Mouse (Mus musculus): ENCODE results near the gene Hmgxb4. TPM values are rescaled to one million over a fixed set of nuclear protein-coding genes. Genes with fewer than 3 reads are reported as not detected.
A peak's percentile ranks its signal among the peaks of the same experiment; 100 is the strongest.

Gene Hmgxb4
- polyA plus RNA-seq, 1 experiment from 2014 or later, result 30.0 TPM

GRCm38 (mm10) chr8:75018274-75018972, 25.3 kb downstream of the Hmgxb4 start:
- DNase-seq (ENCODE audit: low spot score), result no peak

DNA sequence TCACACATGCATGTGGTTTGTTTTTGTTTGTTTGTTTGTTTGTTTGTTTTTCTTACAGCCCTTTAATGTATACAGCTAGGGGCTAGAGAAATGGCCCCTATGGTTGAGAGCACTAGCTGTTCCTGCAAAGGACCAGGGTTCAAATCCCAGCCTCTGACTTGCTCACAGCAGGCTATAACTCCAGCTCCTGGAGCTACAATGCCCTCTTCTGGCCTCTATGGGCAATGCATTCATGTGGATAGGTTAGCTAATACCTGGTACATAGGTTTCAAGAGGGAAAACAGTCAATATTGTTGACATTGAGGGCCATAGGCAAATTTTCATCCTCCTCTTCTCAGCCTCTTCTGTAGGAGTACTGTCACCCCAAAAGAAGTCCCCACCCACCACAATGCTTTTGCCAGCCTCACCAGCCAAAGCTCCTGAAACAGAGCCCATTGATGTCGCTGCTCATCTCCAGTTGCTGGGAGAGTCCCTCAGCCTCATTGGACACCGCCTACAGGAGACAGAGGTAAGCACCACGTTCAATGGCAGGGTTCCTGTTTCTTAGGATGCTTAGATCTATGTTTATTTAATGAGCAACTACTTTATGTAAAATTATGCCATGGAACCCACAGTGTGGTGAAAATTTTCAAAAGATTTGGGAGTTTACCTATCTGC, 30.6 kb downstream of the Hmgxb4 start:
- no peak for DNase-seq (ENCODE audit: low spot score)

- DNase-seq (ENCODE audit: low spot score), result no peak
Measured at GRCm38 (mm10) chr8:75025809-75026208, 32.7 kb downstream of the Hmgxb4 start.

GRCm38 (mm10) chr8:75030453-75031024, 37.4 kb downstream of the Hmgxb4 start:
- DNase-seq (ENCODE audit: low spot score), result no peak

GRCm38 (mm10) chr8:75032961-75033360, 39.8 kb downstream of the Hmgxb4 start:
- no peak for DNase-seq (ENCODE audit: low spot score)

DNA sequence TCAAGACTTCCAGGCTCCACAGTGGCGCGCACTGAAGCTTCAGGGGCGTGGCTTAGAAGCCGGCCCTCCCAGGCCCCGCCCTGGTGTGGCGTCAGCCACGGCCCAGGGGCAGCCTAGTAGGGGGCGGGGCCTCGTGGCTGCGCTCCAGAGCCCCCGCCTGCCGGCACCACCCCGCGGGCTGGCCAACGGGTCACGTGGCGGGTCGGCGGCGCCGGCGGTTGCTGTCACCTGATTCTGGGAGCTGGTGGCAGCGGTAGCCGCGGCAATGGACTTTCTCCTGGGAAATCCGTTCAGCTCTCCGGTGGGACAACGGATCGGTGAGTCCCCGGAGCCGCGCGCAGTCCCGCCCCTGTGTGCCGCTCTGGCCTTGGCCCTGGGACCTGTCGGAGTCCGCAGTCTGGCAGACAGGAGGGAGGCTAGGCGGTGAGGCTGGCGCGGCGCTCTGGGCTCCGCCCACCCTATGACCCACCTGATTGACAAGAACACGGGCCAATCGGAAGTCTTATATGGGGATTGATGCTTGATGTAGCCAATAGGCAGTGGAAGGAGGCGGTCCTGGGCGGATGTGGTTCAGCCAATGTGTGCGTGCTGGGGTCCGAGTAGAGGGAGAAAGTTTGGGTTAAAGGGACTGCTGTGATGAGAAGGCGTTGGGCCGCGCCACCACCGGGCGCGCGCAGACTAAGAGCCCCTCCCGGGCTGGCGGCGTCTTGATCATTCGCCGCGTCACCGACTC, 40.5 kb downstream of the Hmgxb4 start, which contains the start of gene Tom1:
Tom1 (plus strand) TSS at position 195 of the 733 bp plus-strand sequence.
- DNase-seq (ENCODE audit: low spot score), result peak; percentile 98

DNA sequence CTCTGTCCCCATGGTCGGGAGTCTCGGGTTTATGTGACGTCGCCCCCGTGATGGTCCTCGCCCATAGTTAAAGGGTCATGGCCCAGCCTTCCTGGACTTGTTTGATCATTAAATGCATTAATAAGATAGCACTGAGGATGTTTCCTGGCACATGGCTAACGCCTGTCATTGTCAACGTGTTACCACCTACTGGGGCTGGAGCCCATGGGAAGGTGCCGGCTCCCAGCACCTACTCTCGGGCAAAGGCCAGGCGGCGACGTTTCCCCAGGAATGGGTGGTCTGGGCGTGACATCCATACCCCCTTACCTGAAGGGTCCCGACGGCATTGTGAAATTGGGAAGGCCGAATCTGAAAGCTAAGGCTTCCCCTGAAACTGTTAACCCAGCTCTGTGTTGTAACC, 41.1 kb downstream of the Hmgxb4 start:
- DNase-seq (ENCODE audit: low spot score), result no peak

DNA sequence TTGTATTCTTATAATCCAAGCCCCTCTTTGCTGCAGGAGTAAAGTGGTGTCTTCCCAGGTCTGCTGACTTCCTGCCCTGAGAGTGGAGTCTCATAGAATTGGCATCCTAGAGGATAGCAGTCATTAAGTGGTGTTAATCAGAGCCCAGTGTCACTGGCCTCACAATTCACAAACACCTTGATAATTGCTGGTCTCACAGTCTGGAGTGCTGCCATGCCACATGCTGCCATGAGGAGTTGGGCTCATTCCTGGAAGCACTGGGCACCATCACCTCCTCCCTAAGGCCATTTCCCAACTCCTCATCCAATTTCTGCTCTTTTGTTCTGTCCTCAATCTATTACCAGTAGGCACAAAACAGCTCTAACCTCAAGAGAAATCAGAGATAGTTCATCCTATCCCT, 42.5 kb downstream of the Hmgxb4 start:
- DNase-seq (ENCODE audit: low spot score), result no peak

DNA sequence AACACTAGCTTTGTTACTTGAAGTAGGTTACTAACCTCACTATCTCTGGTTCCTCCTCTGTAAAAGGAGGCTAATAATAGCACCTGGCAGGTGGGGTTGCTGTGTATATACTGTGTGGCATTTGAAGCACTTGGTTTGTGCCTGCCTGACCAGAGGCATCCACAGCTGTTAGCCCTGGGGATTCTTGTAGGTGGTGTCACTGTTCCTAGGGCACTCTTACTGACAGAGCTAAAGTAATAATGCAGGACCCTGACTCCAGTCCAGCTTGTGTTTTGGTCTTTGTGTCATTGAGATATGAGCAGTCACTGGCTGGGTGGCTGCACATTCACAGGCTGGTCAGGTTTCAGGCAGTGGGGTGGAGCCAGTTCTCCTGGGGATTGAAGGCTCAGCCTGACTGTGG, 45.3 kb downstream of the Hmgxb4 start:
- DNase-seq (ENCODE audit: low spot score), result no peak

DNA sequence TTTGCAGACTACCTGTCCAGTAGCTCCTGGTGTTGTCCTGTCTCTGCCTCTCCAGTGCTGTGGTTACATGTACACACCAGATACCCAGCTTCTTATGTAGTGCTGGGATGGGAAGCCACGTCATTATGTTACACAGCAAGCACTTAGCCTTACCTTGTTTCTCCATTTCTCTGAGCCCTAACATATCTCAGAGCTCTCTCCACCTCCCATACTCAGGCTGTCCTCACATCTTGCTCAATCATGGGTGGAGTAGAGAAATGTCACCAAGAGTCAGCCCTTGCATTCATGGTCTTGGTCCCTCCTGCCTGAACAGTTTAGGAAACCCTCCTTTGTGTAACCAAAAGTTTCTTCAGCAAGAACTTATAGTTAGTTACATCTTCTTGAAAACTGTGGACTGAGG, 46.6 kb downstream of the Hmgxb4 start:
- DNase-seq (ENCODE audit: low spot score), result no peak

- DNase-seq (ENCODE audit: low spot score), result no peak
Measured at GRCm38 (mm10) chr8:75042171-75042570, 49.0 kb downstream of the Hmgxb4 start.

GRCm38 (mm10) chr8:75042974-75043373, 49.8 kb downstream of the Hmgxb4 start:
- no peak for DNase-seq (ENCODE audit: low spot score)

- DNase-seq (ENCODE audit: low spot score), result no peak
Measured at GRCm38 (mm10) chr8:75046303-75046702, 53.1 kb downstream of the Hmgxb4 start.

- DNase-seq (ENCODE audit: low spot score), result no peak
Measured at GRCm38 (mm10) chr8:75047784-75048183, 54.6 kb downstream of the Hmgxb4 start.

- no peak for DNase-seq (ENCODE audit: low spot score)
Measured at GRCm38 (mm10) chr8:75053342-75053741, 60.2 kb downstream of the Hmgxb4 start.

- DNase-seq (ENCODE audit: low spot score), result no peak
Measured at GRCm38 (mm10) chr8:75055673-75056072, 62.5 kb downstream of the Hmgxb4 start.

- DNase-seq (ENCODE audit: low spot score), result no peak
Measured at GRCm38 (mm10) chr8:75060022-75060421, 66.9 kb downstream of the Hmgxb4 start.

DNA sequence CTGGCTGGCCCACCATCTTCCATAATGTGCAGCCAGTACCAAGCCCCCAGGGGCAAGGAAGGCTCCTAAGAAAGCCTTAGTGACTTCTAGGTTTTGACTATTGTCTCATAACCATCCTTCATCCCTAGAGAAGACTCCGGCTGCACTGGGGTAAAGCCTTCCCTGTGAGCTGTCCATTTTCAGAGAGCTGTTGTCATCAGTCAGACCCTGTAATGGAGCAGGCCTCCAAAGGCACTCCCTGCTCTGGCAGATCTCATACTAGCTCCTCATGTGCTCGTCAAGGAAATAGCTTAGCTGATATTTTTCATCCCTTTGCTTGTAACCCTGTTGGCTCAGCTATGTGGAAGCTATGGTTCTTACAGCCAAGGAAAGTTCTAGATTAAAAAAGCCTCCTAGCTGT, 67.7 kb downstream of the Hmgxb4 start:
- DNase-seq (ENCODE audit: low spot score), result no peak

GRCm38 (mm10) chr8:75063290-75063689, 70.1 kb downstream of the Hmgxb4 start:
- DNase-seq (ENCODE audit: low spot score), result no peak

- DNase-seq (ENCODE audit: low spot score), result no peak
Measured at GRCm38 (mm10) chr8:75064790-75065189, 71.6 kb downstream of the Hmgxb4 start.

DNA sequence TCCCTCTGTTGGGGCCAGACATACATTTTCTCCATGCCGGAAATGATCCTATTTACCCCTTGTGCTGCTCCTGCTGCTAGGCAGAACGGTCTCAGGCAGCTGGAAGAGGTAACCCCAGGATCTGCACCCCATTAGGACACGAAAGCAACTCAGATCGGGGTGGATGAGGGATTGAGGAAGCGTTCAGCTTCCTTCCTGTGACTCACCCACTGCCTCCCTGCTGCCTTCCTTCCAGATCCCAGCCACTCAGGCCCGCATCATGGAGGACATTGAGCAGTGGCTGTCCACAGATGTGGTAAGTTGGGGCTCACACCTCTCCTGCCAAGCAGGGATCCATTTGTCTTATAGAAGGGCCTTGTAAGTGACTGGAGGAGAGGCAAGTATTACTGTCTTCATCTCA, 74.1 kb downstream of the Hmgxb4 start:
- no peak for DNase-seq (ENCODE audit: low spot score)

- no peak for DNase-seq (ENCODE audit: low spot score)
Measured at GRCm38 (mm10) chr8:75070297-75070696, 77.1 kb downstream of the Hmgxb4 start.
